9 mouse cellular contexts compared by ENCODE assay signal in the genomic region with DNA sequence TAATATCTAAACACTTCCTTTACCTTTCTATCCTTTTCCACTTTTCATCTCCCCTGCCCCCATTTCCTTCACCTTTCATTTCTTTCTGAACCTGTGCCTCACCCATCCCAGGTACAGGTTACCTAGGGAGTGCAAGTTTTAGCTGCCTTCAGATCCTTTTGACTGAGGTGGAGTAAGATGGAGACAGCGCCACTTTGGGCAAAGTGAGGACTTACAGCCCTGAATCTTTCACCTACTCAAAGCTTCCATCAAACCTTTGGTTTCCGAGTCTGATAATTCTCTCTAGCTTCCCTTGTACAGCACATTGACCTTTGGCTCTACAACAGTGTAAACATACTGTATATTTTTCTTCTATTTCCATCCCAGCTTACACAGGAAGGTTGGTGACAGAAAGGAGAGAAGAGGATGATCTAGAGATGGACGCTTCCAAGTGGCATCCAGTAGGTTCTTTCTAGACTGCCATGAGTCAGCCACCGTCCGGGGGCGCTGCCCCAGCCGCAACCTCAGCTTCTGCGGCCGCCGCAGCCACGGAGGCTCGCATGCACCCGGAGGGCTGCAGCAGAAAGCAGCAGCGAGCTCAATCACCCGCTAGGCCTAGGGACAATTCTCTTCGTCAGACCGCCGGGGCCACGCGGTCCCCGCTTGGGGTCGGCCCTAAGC. TPM values are rescaled to one million over a fixed set of nuclear protein-coding genes. Genes with fewer than 3 reads are reported as not detected.
DNase-seq lines count a peak whose midpoint lies in the region; ATAC-seq and TF ChIP-seq lines count a peak whose summit lies in the region.
"Had no signal": no experiment of that assay in that cellular context is flagged by ENCODE, and none has a peak within 500 bp of the region (broad histone marks: within the 10 kb centered on the region; RNA-seq: fewer than 3 reads in every experiment).

No protein-coding gene starts in this region.

- DNase-seq in kidney, postnatal 0 days (ENCODE audit: low spot score), result no peak
- no peak for DNase-seq in kidney, postnatal 14 days
- DNase-seq in brain, embryonic 14.5 days (ENCODE audit: low read depth), result peak; percentile 81
- no peak for DNase-seq in liver, embryonic 13.5 days
- DNase-seq in kidney, postnatal 4 days, result no peak

- H3K4me1 ChIP-seq in kidney, postnatal 0 days (replicated peaks; ENCODE audit: insufficient read depth, low read length), result peaks cover 11% of the 10 kb centered on the region
- H3K4me1 ChIP-seq in forebrain, embryonic 15.5 days, result peaks cover 50% of the 10 kb centered on the region
- H3K4me1 ChIP-seq in liver, embryonic 13.5 days (replicated peaks), result peaks cover 6% of the 10 kb centered on the region; the same call in 1 of the 2 replicates
- H3K4me1 ChIP-seq in stomach, embryonic 15.5 days, result peaks cover 20% of the 10 kb centered on the region

- peak overlapping the region; percentile 42 for H3K4me3 ChIP-seq in kidney, postnatal 0 days (replicated peaks; ENCODE audit: low read depth, low read length)
- H3K4me3 ChIP-seq in forebrain, embryonic 15.5 days, result peak overlapping the region; percentile 76
- H3K4me3 ChIP-seq in liver, embryonic 13.5 days (replicated peaks), result peak overlapping the region; percentile 48
- H3K4me3 ChIP-seq in stomach, embryonic 15.5 days (replicated peaks), result peak overlapping the region; percentile 53

- ATAC-seq in kidney, postnatal 0 days (replicated peaks; ENCODE audit: low FRiP score, low read depth), result peak; percentile 44
- ATAC-seq in forebrain, embryonic 15.5 days (replicated peaks), result peak; percentile 21; the same call in 1 of the 2 replicates
- no peak; the same call in 1 of the 2 replicates for ATAC-seq in liver, embryonic 13.5 days (ENCODE audit: low read depth)
- ATAC-seq in stomach, embryonic 15.5 days (ENCODE audit: insufficient read depth, low FRiP score, low read depth), result no peak
- ATAC-seq in megakaryocyte progenitor cell, adult 5-6 weeks (replicated peaks; ENCODE audit: poor library complexity), result no peak

- H3K36me3 ChIP-seq in kidney, postnatal 0 days (ENCODE audit: insufficient read depth, low read length), result no peaks in the 10 kb centered on the region
- peaks cover 9% of the 10 kb centered on the region for H3K36me3 ChIP-seq in forebrain, embryonic 15.5 days
- H3K36me3 ChIP-seq in liver, embryonic 13.5 days, result no peaks in the 10 kb centered on the region
- no peaks in the 10 kb centered on the region for H3K36me3 ChIP-seq in stomach, embryonic 15.5 days

- WGBS in kidney, postnatal 0 days, result 1% methylated on average over 22 of the region's 22 CpGs
- under 1% methylated on average over 22 of the region's 22 CpGs for WGBS in forebrain, embryonic 15.5 days
- under 1% methylated on average over 22 of the region's 22 CpGs for WGBS in liver, embryonic 13.5 days (ENCODE audit: insufficient replicate concordance)
- under 1% methylated on average over 22 of the region's 22 CpGs for WGBS in stomach, embryonic 15.5 days

- no peak for TF ChIP-seq CTCF in kidney, postnatal 0 days (IDR thresholded peaks at IDR 0.05; ENCODE audit: low read depth)
- TF ChIP-seq CTCF in brain, embryonic 14.5 days (IDR thresholded peaks at IDR 0.05; ENCODE audit: borderline replicate concordance, extremely low read depth, insufficient read depth, insufficient read length), result peak; percentile 50; the same call in 1 of the 2 replicates

- H3K9ac ChIP-seq in kidney, postnatal 0 days (ENCODE audit: low read depth, low read length), result no peak overlapping the region
- H3K9ac ChIP-seq in forebrain, embryonic 15.5 days (replicated peaks), result peak overlapping the region; percentile 79
- no peak overlapping the region for H3K9ac ChIP-seq in liver, embryonic 13.5 days
- H3K9ac ChIP-seq in stomach, embryonic 15.5 days, result no peak overlapping the region

- no peaks in the 10 kb centered on the region for H3K9me3 ChIP-seq in kidney, postnatal 0 days (replicated peaks; ENCODE audit: low read length)
- H3K9me3 ChIP-seq in forebrain, embryonic 15.5 days, result no peaks in the 10 kb centered on the region
- no peaks in the 10 kb centered on the region for H3K9me3 ChIP-seq in liver, embryonic 13.5 days (replicated peaks)
- H3K9me3 ChIP-seq in stomach, embryonic 15.5 days, result no peaks in the 10 kb centered on the region

- peak overlapping the region; percentile 90 for H3K4me2 ChIP-seq in kidney, postnatal 0 days (ENCODE audit: low read length)
- H3K4me2 ChIP-seq in forebrain, embryonic 15.5 days (replicated peaks), result peak overlapping the region; percentile 89
- H3K4me2 ChIP-seq in liver, embryonic 13.5 days, result peak overlapping the region; percentile 68
- H3K4me2 ChIP-seq in stomach, embryonic 15.5 days, result peak overlapping the region; percentile 95

- peaks cover 46% of the 10 kb centered on the region for H3K27me3 ChIP-seq in kidney, postnatal 0 days (ENCODE audit: insufficient read depth, low read length)
- H3K27me3 ChIP-seq in forebrain, embryonic 15.5 days, result no peaks in the 10 kb centered on the region
- peaks cover 65% of the 10 kb centered on the region for H3K27me3 ChIP-seq in liver, embryonic 13.5 days
- peaks cover 38% of the 10 kb centered on the region for H3K27me3 ChIP-seq in stomach, embryonic 15.5 days (replicated peaks)

- no peak for TF ChIP-seq POLR2A in brain, embryonic 14.5 days (IDR thresholded peaks at IDR 0.05; ENCODE audit: borderline replicate concordance, extremely low read depth, insufficient read depth, insufficient read length, poor library complexity, severe bottlenecking)

- no peak overlapping the region for H3K27ac ChIP-seq in kidney, postnatal 0 days
- H3K27ac ChIP-seq in forebrain, embryonic 15.5 days (replicated peaks), result peak overlapping the region; percentile 96
- no peak overlapping the region for H3K27ac ChIP-seq in liver, embryonic 13.5 days
- no peak overlapping the region for H3K27ac ChIP-seq in stomach, embryonic 15.5 days
- H3K27ac ChIP-seq: macrophage had no signal

RNA-seq across cellular contexts. Expression of a gene that starts 2.7 kb away (rescaled TPM):
- 0.14 and 0.37 TPM in 2 replicates for polyA plus RNA-seq in kidney, postnatal 0 days (2015; fragmentation: Nextera tagmentation; extraction: Ambion mirVana)
- 79.8 and 102 TPM in 2 replicates for polyA plus RNA-seq in brain, embryonic 14.5 days (2012; rRNA removed)
- polyA plus RNA-seq in forebrain, embryonic 15.5 days (2015; fragmentation: Nextera tagmentation; extraction: Ambion mirVana), result 104 and 116 TPM in 2 replicates
- polyA plus RNA-seq in liver, embryonic 13.5 days (2015; fragmentation: Nextera tagmentation; extraction: Ambion mirVana), result 0.06 and 0.13 TPM in 2 replicates
- 3.2 and 4.2 TPM in 2 replicates for polyA plus RNA-seq in stomach, embryonic 15.5 days (2015; fragmentation: Nextera tagmentation; extraction: Ambion mirVana)
- total RNA-seq in megakaryocyte progenitor cell, adult 5-6 weeks (2015), result not detected in 2 replicates
- total RNA-seq in megakaryocyte progenitor cell, adult 5-6 weeks (2017), result not detected in 2 replicates
- polyA plus RNA-seq: macrophage had no signal

RNA-seq across cellular contexts. Expression of a gene that starts 52.4 kb away (rescaled TPM):
- not detected in 2 replicates for polyA plus RNA-seq in kidney, postnatal 0 days (2015; fragmentation: Nextera tagmentation; extraction: Ambion mirVana)
- polyA plus RNA-seq in brain, embryonic 14.5 days (2012; rRNA removed), result 8.7 and 19.1 TPM in 2 replicates
- polyA plus RNA-seq in forebrain, embryonic 15.5 days (2015; fragmentation: Nextera tagmentation; extraction: Ambion mirVana), result 20.1 and 22.3 TPM in 2 replicates
- not detected in 2 replicates for polyA plus RNA-seq in liver, embryonic 13.5 days (2015; fragmentation: Nextera tagmentation; extraction: Ambion mirVana)
- polyA plus RNA-seq in stomach, embryonic 15.5 days (2015; fragmentation: Nextera tagmentation; extraction: Ambion mirVana), result 1.5 and 2.0 TPM in 2 replicates
- not detected in 2 replicates for total RNA-seq in megakaryocyte progenitor cell, adult 5-6 weeks (2015)
- total RNA-seq in megakaryocyte progenitor cell, adult 5-6 weeks (2017), result not detected in 2 replicates
- polyA plus RNA-seq: macrophage had no signal

Comparison
In these comparisons a context has a peak if more than half of its experiments do, and no peak if none do; other contexts are left out.
1. ATAC-seq: peak in kidney, postnatal 0 days (single experiment) and forebrain, embryonic 15.5 days (single experiment); none in liver, embryonic 13.5 days (single experiment), stomach, embryonic 15.5 days (single experiment) and megakaryocyte progenitor cell, adult 5-6 weeks (single experiment).
2. RNA of a gene that starts 2.7 kb away (polyA plus RNA-seq): 104 to 116 TPM in forebrain, embryonic 15.5 days and 79.8 to 102 TPM in brain, embryonic 14.5 days; 3.2 to 4.2 TPM in stomach, embryonic 15.5 days, 0.14 to 0.37 TPM in kidney, postnatal 0 days and 0.06 to 0.13 TPM in liver, embryonic 13.5 days; every median in the first group is over 10 times any median in the second.
3. Peak in every context shown above with its lines, with median percentiles within 50 percentile points of each other: H3K4me2 ChIP-seq and H3K4me3 ChIP-seq.